Mouse (Mus musculus): Measurements from ENCODE around the gene Adcy10. TPM values are rescaled to one million over a fixed set of nuclear protein-coding genes. Genes with fewer than 3 reads are reported as not detected.

Gene Adcy10
- polyA plus RNA-seq, 1 experiment, result not detected

DNA sequence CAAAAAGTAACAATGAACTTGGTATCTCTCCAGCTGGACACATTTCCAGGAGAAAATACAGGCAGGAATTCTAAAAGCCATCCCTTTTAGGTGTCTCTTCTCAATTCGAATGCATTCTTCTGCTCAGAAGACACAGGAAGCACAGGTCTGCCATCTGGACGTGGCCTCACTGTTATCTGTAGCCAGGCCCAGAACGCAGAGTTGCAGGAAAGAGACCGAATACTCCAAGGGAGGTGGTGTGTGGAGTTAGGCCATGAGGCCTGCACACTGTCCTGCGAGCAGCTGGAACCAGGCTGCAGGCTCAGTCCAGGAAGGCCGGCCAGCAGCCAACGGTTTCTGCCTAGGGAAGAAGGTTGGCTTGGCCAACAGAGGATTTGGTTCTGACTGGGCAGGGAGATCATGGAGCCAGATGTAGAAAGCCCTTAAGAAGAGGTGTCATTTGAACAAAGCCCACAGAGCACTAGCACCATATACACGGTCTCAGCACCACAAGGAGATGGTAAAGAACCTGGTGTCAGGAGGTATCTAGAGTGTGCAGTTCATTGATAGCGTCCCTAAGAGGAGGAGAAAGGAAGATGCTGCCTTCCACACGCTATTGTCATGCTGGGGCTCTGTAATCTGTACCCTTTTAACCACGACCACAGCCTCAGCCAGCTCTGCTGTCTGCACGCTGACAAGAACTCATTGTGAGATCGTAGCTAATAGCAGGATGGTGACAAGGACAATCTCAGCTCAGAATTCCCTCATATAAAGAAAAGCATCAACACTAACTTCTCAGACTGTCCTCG, 107.5 kb downstream of the Adcy10 start:
- no peaks in the 10 kb centered on the region for H3K9me3 ChIP-seq

DNA sequence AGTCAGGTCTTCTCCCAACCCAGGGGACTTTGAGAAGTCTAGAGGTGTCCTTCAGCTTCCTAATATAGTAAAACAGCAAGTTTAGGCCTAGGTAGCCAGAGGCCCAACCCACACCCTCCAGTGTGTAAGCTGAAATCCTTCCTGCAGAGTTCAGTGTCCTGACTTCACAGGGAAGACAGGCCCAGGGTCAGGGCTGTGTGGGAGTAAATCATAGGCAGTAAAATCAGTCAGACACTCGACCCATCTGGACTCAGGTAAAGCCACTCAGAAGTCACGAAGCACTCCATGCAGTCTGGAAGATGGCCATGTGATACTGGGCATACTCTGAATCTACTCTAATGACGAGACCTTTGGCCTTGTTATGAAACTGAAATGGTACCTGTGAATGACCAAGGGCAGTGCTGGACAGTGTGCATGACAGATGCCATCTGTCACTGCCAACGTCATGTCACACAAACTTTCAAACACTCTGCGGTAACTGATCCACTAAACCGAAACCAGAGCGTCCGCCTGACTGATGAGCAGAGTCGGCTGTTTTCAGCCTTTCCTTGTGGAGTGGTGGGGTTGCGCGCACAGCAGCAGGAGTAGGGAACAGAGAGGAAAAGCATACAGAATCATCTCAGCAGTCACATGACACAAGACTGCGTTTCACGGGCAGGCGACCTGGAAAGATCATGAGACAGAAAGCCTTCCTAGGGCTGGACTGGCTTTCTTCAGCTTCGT, 109.9 kb downstream of the Adcy10 start:
- H3K4me3 ChIP-seq (replicated peaks), result no peak overlapping the region
- peaks cover 66% of the 10 kb centered on the region for H3K27me3 ChIP-seq (replicated peaks)
- peaks cover 10% of the 10 kb centered on the region for H3K4me1 ChIP-seq
- TF ChIP-seq GATA1 (IDR thresholded peaks at IDR 0.05; ENCODE audit: borderline replicate concordance, low read length) (no peak), FLI1 (IDR thresholded peaks at IDR 0.05; ENCODE audit: low read length) (no peak)
- no peaks in the 10 kb centered on the region for H3K9me3 ChIP-seq
- no peaks in the 10 kb centered on the region for H3K36me3 ChIP-seq (replicated peaks; ENCODE audit: low read length)

More for the DNA sequence above, 107.5 kb downstream of the Adcy10 start:
- Histone ChIP-seq H3K27me3 (replicated peaks) (peaks cover 66% of the 10 kb centered on the region), H3K4me1 (peaks cover 10% of the 10 kb centered on the region), H3K4me3 (replicated peaks) (no peak overlapping the region), H3K36me3 (replicated peaks; ENCODE audit: low read length) (no peaks in the 10 kb centered on the region)
- TF ChIP-seq GATA1 (IDR thresholded peaks at IDR 0.05; ENCODE audit: borderline replicate concordance, low read length) (no peak), FLI1 (IDR thresholded peaks at IDR 0.05; ENCODE audit: low read length) (no peak)

DNA sequence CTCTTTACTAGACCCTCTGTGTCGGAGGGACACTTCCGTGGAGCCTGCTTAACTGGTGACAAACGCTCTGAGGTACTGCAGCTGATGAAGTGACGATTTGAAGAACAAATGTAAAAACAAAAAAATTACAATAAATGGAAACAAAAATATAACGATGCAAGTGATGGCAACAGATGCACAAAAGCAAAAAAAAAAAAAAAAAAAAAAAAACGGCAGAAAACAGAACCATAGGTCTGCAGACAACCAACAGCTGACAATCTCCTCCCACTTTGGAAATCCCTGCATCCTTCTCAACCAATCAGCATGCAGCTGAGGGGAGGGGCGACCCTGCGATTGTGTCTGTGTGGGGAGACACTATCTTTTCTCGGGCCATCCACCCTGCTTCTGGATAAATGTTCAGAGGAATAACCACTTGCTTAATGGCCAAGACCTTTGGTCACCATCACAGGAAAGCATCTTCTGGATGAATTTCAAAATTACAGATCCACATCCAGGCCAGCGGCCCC, 116.8 kb downstream of the Adcy10 start:
- Histone ChIP-seq H3K4me1 (peaks cover 8% of the 10 kb centered on the region; the same call in 1 of the 2 replicates), H3K27me3 (replicated peaks) (peaks cover 39% of the 10 kb centered on the region), H3K4me3 (replicated peaks) (no peak overlapping the region), H3K36me3 (replicated peaks; ENCODE audit: low read length) (no peaks in the 10 kb centered on the region), H3K9me3 (no peaks in the 10 kb centered on the region)
- TF ChIP-seq GATA1 (IDR thresholded peaks at IDR 0.05; ENCODE audit: borderline replicate concordance, low read length), result no peak
- TF ChIP-seq FLI1 (IDR thresholded peaks at IDR 0.05; ENCODE audit: low read length), result no peak

DNA sequence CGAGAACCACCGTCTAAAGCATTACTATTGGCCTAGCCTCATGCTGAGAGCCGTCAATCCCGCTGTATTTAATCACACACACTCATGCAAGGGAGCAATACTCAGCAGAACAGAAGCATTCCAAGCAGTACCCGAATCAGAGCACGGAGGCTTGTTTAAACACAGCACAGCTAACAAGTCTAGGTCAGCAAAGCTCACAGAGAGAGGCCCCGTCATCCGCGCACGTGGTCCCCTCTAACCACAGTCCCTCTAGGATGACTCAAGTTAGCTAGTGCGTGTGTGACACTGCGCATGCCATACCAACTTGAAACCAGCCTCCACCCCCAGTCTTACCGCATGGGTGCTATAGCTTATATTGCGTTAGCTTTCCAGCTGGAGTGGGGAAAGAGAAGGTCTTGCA, 118.2 kb downstream of the Adcy10 start:
- Histone ChIP-seq H3K27me3 (replicated peaks) (peaks cover 43% of the 10 kb centered on the region), H3K36me3 (replicated peaks; ENCODE audit: low read length) (no peaks in the 10 kb centered on the region), H3K9me3 (no peaks in the 10 kb centered on the region), H3K4me3 (replicated peaks) (no peak overlapping the region), H3K4me1 (peaks cover 8% of the 10 kb centered on the region; the same call in 1 of the 2 replicates)
- TF ChIP-seq FLI1 (IDR thresholded peaks at IDR 0.05; ENCODE audit: low read length) (no peak), GATA1 (IDR thresholded peaks at IDR 0.05; ENCODE audit: borderline replicate concordance, low read length) (no peak)

DNA sequence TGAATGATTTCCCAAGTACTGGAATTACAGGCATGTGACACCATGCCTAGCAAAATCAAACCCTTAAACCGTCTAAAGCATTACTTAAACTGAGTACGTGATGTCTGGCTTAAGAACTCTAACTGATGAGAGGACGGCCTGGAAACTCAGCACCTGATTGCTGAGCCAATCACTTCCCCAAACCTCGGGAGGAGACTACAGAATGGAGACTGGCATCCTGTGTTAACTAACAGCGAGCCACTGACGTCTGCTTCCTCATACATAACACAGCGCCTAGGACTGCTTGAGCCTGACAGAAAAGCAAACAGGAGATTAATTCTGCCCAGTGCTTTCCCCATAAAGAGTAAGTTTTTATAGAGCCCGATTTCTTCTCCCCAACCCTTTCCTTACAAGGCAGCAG, 119.2 kb downstream of the Adcy10 start:
- Histone ChIP-seq H3K4me1 (peaks cover 8% of the 10 kb centered on the region; the same call in 1 of the 2 replicates), H3K4me3 (replicated peaks) (no peak overlapping the region), H3K9me3 (no peaks in the 10 kb centered on the region), H3K36me3 (replicated peaks; ENCODE audit: low read length) (no peaks in the 10 kb centered on the region), H3K27me3 (replicated peaks) (peaks cover 36% of the 10 kb centered on the region)
- TF ChIP-seq GATA1 (IDR thresholded peaks at IDR 0.05; ENCODE audit: borderline replicate concordance, low read length) (no peak), FLI1 (IDR thresholded peaks at IDR 0.05; ENCODE audit: low read length) (no peak)

DNA sequence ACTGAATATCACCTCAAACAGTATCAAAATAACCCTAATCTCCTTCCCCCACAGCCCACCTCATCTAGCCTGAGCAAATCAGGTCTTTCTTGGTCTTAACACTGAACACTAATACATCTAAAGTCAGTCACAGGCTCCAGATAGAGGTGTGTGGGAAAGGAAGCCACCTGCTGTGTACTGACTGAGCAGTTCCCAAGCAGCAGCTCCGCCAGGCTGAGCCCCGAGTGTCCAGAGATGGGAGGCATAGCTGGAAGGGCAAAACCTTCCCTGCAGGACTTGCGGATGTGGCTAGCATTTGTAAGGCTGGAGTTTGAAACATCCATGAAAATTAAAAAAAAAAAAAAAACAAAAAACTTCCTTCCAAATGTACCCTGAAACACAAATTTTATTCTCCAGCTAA, 120.1 kb downstream of the Adcy10 start:
- TF ChIP-seq GATA1 (IDR thresholded peaks at IDR 0.05; ENCODE audit: borderline replicate concordance, low read length) (no peak), FLI1 (IDR thresholded peaks at IDR 0.05; ENCODE audit: low read length) (no peak)
- Histone ChIP-seq H3K9me3 (no peaks in the 10 kb centered on the region), H3K36me3 (replicated peaks; ENCODE audit: low read length) (no peaks in the 10 kb centered on the region), H3K27me3 (replicated peaks) (peaks cover 38% of the 10 kb centered on the region), H3K4me3 (replicated peaks) (no peak overlapping the region), H3K4me1 (peaks cover 13% of the 10 kb centered on the region)

DNA sequence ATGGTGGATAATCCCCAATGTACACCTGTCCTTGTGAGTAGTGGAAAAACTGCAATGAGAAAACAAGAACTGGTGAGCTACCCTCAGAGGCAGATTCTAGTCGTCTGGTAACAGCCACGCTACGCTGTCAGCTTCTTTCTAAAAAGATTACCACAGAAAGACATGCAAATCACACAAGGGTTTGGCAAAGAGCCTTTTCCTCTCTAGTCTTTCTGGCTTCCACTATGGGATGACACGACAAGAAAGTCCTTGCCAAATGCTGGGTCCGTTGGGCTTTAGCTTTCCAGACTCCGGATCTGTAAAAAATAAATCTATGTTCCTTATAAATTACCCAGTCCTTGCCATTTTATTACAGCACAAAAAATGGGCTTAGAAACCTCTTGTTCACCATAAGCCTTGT, 120.8 kb downstream of the Adcy10 start:
- Histone ChIP-seq H3K27me3 (replicated peaks) (peaks cover 39% of the 10 kb centered on the region), H3K9me3 (no peaks in the 10 kb centered on the region), H3K4me1 (peaks cover 17% of the 10 kb centered on the region), H3K36me3 (replicated peaks; ENCODE audit: low read length) (no peaks in the 10 kb centered on the region), H3K4me3 (replicated peaks) (no peak overlapping the region)
- TF ChIP-seq GATA1 (IDR thresholded peaks at IDR 0.05; ENCODE audit: borderline replicate concordance, low read length) (no peak), FLI1 (IDR thresholded peaks at IDR 0.05; ENCODE audit: low read length) (no peak)

DNA sequence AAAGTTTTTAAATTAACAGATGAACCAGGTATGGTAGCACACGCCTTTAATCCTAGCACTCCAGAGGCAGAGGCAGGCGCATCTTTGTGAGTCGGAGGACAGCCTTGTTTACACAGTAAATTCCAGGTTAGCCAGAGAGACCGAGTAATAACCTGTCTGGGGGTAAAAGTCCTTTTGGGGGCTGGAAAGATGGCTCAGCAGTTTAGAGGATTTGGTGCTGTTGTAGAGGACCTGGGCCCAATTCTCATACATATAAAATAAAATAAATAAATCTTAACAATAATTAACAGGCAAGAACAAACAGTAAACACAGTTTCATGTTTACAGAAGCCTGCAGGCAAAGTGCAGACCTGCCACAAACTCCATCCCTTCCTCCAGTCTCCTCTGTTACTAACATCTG, 123.9 kb downstream of the Adcy10 start:
- H3K9me3 ChIP-seq, result no peaks in the 10 kb centered on the region
- no peak overlapping the region for H3K4me3 ChIP-seq (replicated peaks)
- TF ChIP-seq GATA1 (IDR thresholded peaks at IDR 0.05; ENCODE audit: borderline replicate concordance, low read length), result no peak
- H3K36me3 ChIP-seq (replicated peaks; ENCODE audit: low read length), result no peaks in the 10 kb centered on the region
- peaks cover 15% of the 10 kb centered on the region for H3K4me1 ChIP-seq
- H3K27me3 ChIP-seq (replicated peaks), result peaks cover 42% of the 10 kb centered on the region

DNA sequence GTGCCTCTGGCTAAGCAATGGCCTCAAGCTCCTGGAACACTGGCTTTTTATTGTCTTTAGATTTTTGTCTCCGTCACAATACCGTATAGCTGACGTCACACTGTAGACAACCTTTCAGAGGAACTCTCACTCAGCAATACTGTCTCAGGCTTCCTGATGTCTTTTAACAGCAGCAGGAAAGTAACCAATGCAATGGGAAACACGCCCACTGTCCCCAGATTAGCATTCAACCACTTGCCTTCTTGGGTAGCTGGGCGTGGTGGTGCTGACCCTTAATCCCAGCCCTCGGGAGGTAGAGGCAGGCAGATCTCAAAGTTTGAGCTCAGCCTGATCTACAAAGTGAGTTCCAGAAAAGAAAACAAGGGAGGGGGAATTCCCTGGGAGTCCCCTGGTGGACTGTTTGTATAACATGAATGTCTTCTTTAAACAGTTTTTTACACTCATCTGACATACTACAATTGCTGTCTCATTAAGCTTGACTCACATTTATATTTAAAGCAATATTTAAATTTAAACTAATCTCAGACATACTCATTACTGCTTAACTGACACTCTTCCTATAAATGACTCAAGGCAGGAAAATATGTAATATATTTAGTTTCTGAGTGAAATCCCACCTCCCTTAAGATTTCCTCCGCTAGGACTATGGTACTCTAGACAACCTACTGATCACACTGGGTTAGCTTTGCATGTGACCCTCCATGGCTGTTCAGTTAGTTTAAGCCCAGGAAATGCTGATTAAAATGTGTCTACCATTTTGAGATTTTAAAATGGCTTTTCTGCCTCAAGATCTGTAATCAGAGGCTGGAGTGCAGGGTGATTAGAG, 124.7 kb downstream of the Adcy10 start:
- no peak overlapping the region for H3K4me3 ChIP-seq (replicated peaks)
- no peaks in the 10 kb centered on the region for H3K36me3 ChIP-seq (replicated peaks; ENCODE audit: low read length)
- peaks cover 35% of the 10 kb centered on the region for H3K27me3 ChIP-seq (replicated peaks)
- H3K9me3 ChIP-seq, result no peaks in the 10 kb centered on the region
- H3K4me1 ChIP-seq, result peaks cover 15% of the 10 kb centered on the region
- TF ChIP-seq FLI1 (IDR thresholded peaks at IDR 0.05; ENCODE audit: low read length) (no peak), GATA1 (IDR thresholded peaks at IDR 0.05; ENCODE audit: borderline replicate concordance, low read length) (no peak)
